Mouse (Mus musculus) left cerebral cortex, adult 6 months (tissue): ENCODE data around the gene Gpr171. TPM values are rescaled to one million over a fixed set of nuclear protein-coding genes. Genes with fewer than 3 reads are reported as not detected.

Experiments
- long read RNA-seq, 2 experiments: library from polyadenylated mRNA; unstranded; transcript quantifications; one replicate each; pipeline ENCODE4 v2.0.0; 2019 to 2020
- polyA plus RNA-seq: library from polyadenylated mRNA; unstranded; fragments of <200 nt; fragmentation: Nextera tagmentation; gene quantifications from 2 replicates; pipeline ENCODE4 v1.2.3, GENCODE M21; 2021

The Gpr171 gene
- 0.08 TPM in 1 of 2 replicates, not detected in the other for polyA plus RNA-seq
- long read RNA-seq, experiment 1 = 0 reads
- long read RNA-seq, experiment 2, partial matches to known transcripts = 0 of 1 reads
- long read RNA-seq, experiment 2, other reads (novel, unspliced or antisense) = 1 of 1 reads

GRCm38 (mm10) chr3:59101218-59101986, at the start of gene Gpr171:
Gene Gpr171 (minus strand): TSS chr3:59101821.

Other genes starting within 250 kb of the Gpr171 start
- gene Clrn1, start 216.5 kb downstream of the Gpr171 start, polyA plus RNA-seq = 0.21 and 0.72 TPM in 2 replicates
- 2.9 and 5.0 TPM in 2 replicates for gene Med12l, start 96.0 kb downstream of the Gpr171 start, polyA plus RNA-seq
- 1.9 and 2.3 TPM in 2 replicates for gene P2ry14, start 51.8 kb upstream of the Gpr171 start, polyA plus RNA-seq
- gene Gpr87, start 93.3 kb upstream of the Gpr171 start, polyA plus RNA-seq = not detected in 2 replicates
- 3.2 and 4.7 TPM in 2 replicates for gene P2ry13, start 109.1 kb upstream of the Gpr171 start, polyA plus RNA-seq
- gene P2ry12, start 161.1 kb upstream of the Gpr171 start, polyA plus RNA-seq = 77.3 and 80.6 TPM in 2 replicates
- 0.26 and 0.43 TPM in 2 replicates for gene Igsf10, start 242.6 kb upstream of the Gpr171 start, polyA plus RNA-seq